Mouse (Mus musculus): ENCODE data around the gene Dcp1b. TPM values are rescaled to one million over a fixed set of nuclear protein-coding genes. Genes with fewer than 3 reads are reported as not detected.

Dcp1b gene
- polyA plus RNA-seq, 1 experiment from 2014 or later: 4.5 TPM

GRCm38 (mm10) chr6:119176103-119176502, 1.1 kb downstream of the Dcp1b start:
- TF ChIP-seq CTCF (IDR thresholded peaks at IDR 0.05; ENCODE audit: low read depth) (no peak), EP300 (IDR thresholded peaks at IDR 0.05; ENCODE audit: low read depth) (no peak)
- 66% methylated on average over 7 of the region's 7 CpGs for WGBS (ENCODE audit: insufficient replicate concordance)
- H3K36me3 ChIP-seq (replicated peaks; ENCODE audit: insufficient read depth, low read length): no peaks in the 10 kb centered on the region
- peaks cover 4% of the 10 kb centered on the region for H3K4me1 ChIP-seq (ENCODE audit: insufficient read depth)
- no peak for DNase-seq
- H3K9me3 ChIP-seq (ENCODE audit: low read length): no peaks in the 10 kb centered on the region
- peak overlapping the region; percentile 73; the same call in 1 of the 2 replicates for H3K9ac ChIP-seq (replicated peaks)
- ATAC-seq: no peak
- H3K4me3 ChIP-seq (ENCODE audit: low read depth, low read length): peak overlapping the region; percentile 76
- no peak overlapping the region for H3K27ac ChIP-seq (ENCODE audit: low read depth)
- peak overlapping the region; percentile 78 for H3K4me2 ChIP-seq (ENCODE audit: low read depth, low read length)
- H3K27me3 ChIP-seq (ENCODE audit: insufficient read depth, low read length): no peaks in the 10 kb centered on the region

GRCm38 (mm10) chr6:119177101-119177500, 2.0 kb downstream of the Dcp1b start:
- H3K4me2 ChIP-seq (ENCODE audit: low read depth, low read length): no peak overlapping the region
- no peaks in the 10 kb centered on the region for H3K9me3 ChIP-seq (ENCODE audit: low read length)
- TF ChIP-seq CTCF (IDR thresholded peaks at IDR 0.05; ENCODE audit: low read depth): no peak
- TF ChIP-seq EP300 (IDR thresholded peaks at IDR 0.05; ENCODE audit: low read depth): no peak
- 56% methylated on average over 8 of the region's 8 CpGs for WGBS (ENCODE audit: insufficient replicate concordance)
- no peaks in the 10 kb centered on the region for H3K27me3 ChIP-seq (ENCODE audit: insufficient read depth, low read length)
- ATAC-seq (no peak), DNase-seq (no peak)
- no peak overlapping the region for H3K27ac ChIP-seq (ENCODE audit: low read depth)
- 0 out of 2 replicates have a peak overlapping the region, but pooled peaks have one; percentile 2 for H3K9ac ChIP-seq (replicated peaks)
- no peaks in the 10 kb centered on the region for H3K36me3 ChIP-seq (replicated peaks; ENCODE audit: insufficient read depth, low read length)
- H3K4me3 ChIP-seq (ENCODE audit: low read depth, low read length): no peak overlapping the region
- peaks cover 4% of the 10 kb centered on the region for H3K4me1 ChIP-seq (ENCODE audit: insufficient read depth)

GRCm38 (mm10) chr6:119180188-119180587, 5.1 kb downstream of the Dcp1b start:
- H3K27me3 ChIP-seq (ENCODE audit: insufficient read depth, low read length): no peaks in the 10 kb centered on the region
- H3K4me2 ChIP-seq (ENCODE audit: low read depth, low read length): no peak overlapping the region
- no peak overlapping the region for H3K4me3 ChIP-seq (ENCODE audit: low read depth, low read length)
- TF ChIP-seq EP300 (IDR thresholded peaks at IDR 0.05; ENCODE audit: low read depth) (no peak), CTCF (IDR thresholded peaks at IDR 0.05; ENCODE audit: low read depth) (no peak)
- no peak overlapping the region for H3K27ac ChIP-seq (ENCODE audit: low read depth)
- peaks cover 4% of the 10 kb centered on the region for H3K4me1 ChIP-seq (ENCODE audit: insufficient read depth)
- H3K9ac ChIP-seq (replicated peaks): no peak overlapping the region
- 71% methylated on average over 2 of the region's 2 CpGs for WGBS (ENCODE audit: insufficient replicate concordance)
- H3K36me3 ChIP-seq (replicated peaks; ENCODE audit: insufficient read depth, low read length): peaks cover 5% of the 10 kb centered on the region; the same call in 1 of the 2 replicates
- no peaks in the 10 kb centered on the region for H3K9me3 ChIP-seq (ENCODE audit: low read length)
- DNase-seq (no peak), ATAC-seq (no peak)

- Histone ChIP-seq H3K4me3 (ENCODE audit: low read depth, low read length) (no peak overlapping the region), H3K4me2 (ENCODE audit: low read depth, low read length) (no peak overlapping the region), H3K4me1 (ENCODE audit: insufficient read depth) (no peaks in the 10 kb centered on the region), H3K9me3 (ENCODE audit: low read length) (no peaks in the 10 kb centered on the region), H3K36me3 (replicated peaks; ENCODE audit: insufficient read depth, low read length) (peaks cover 5% of the 10 kb centered on the region; the same call in 1 of the 2 replicates), H3K9ac (replicated peaks) (no peak overlapping the region), H3K27ac (ENCODE audit: low read depth) (no peak overlapping the region), H3K27me3 (ENCODE audit: insufficient read depth, low read length) (no peaks in the 10 kb centered on the region)
- DNase-seq: no peak
- 85% methylated on average over 9 of the region's 9 CpGs for WGBS (ENCODE audit: insufficient replicate concordance)
- no peak for ATAC-seq
- TF ChIP-seq CTCF (IDR thresholded peaks at IDR 0.05; ENCODE audit: low read depth): no peak
- TF ChIP-seq EP300 (IDR thresholded peaks at IDR 0.05; ENCODE audit: low read depth): no peak
These were observed 7.2 kb downstream of the Dcp1b start for GRCm38 (mm10) chr6:119182211-119182610.

GRCm38 (mm10) chr6:119183781-119184180, 8.7 kb downstream of the Dcp1b start:
- 68% methylated on average over 3 of the region's 3 CpGs for WGBS (ENCODE audit: insufficient replicate concordance)
- no peaks in the 10 kb centered on the region for H3K9me3 ChIP-seq (ENCODE audit: low read length)
- ATAC-seq: no peak
- H3K27ac ChIP-seq (ENCODE audit: low read depth): no peak overlapping the region
- peaks cover 7% of the 10 kb centered on the region for H3K36me3 ChIP-seq (replicated peaks; ENCODE audit: insufficient read depth, low read length)
- H3K9ac ChIP-seq (replicated peaks): no peak overlapping the region
- H3K4me3 ChIP-seq (ENCODE audit: low read depth, low read length): no peak overlapping the region
- H3K4me1 ChIP-seq (ENCODE audit: insufficient read depth): no peaks in the 10 kb centered on the region
- TF ChIP-seq EP300 (IDR thresholded peaks at IDR 0.05; ENCODE audit: low read depth) (no peak), CTCF (IDR thresholded peaks at IDR 0.05; ENCODE audit: low read depth) (no peak)
- H3K27me3 ChIP-seq (ENCODE audit: insufficient read depth, low read length): no peaks in the 10 kb centered on the region
- no peak overlapping the region for H3K4me2 ChIP-seq (ENCODE audit: low read depth, low read length)
- no peak for DNase-seq

- ATAC-seq: no peak
- Histone ChIP-seq H3K4me1 (ENCODE audit: insufficient read depth) (no peaks in the 10 kb centered on the region), H3K36me3 (replicated peaks; ENCODE audit: insufficient read depth, low read length) (peaks cover 11% of the 10 kb centered on the region), H3K27ac (ENCODE audit: low read depth) (no peak overlapping the region), H3K27me3 (ENCODE audit: insufficient read depth, low read length) (no peaks in the 10 kb centered on the region), H3K9ac (replicated peaks) (no peak overlapping the region), H3K4me3 (ENCODE audit: low read depth, low read length) (no peak overlapping the region), H3K4me2 (ENCODE audit: low read depth, low read length) (no peak overlapping the region), H3K9me3 (ENCODE audit: low read length) (no peaks in the 10 kb centered on the region)
- TF ChIP-seq EP300 (IDR thresholded peaks at IDR 0.05; ENCODE audit: low read depth) (no peak), CTCF (IDR thresholded peaks at IDR 0.05; ENCODE audit: low read depth) (peak; percentile 44)
- DNase-seq: no peak
- 62% methylated on average over 8 of the region's 8 CpGs for WGBS (ENCODE audit: insufficient replicate concordance)
These were observed 11.6 kb downstream of the Dcp1b start for GRCm38 (mm10) chr6:119186658-119187057.

- Histone ChIP-seq H3K36me3 (replicated peaks; ENCODE audit: insufficient read depth, low read length) (peaks cover 13% of the 10 kb centered on the region), H3K4me3 (ENCODE audit: low read depth, low read length) (no peak overlapping the region), H3K27me3 (ENCODE audit: insufficient read depth, low read length) (no peaks in the 10 kb centered on the region), H3K4me2 (ENCODE audit: low read depth, low read length) (no peak overlapping the region), H3K4me1 (ENCODE audit: insufficient read depth) (no peaks in the 10 kb centered on the region), H3K27ac (ENCODE audit: low read depth) (no peak overlapping the region), H3K9ac (replicated peaks) (no peak overlapping the region), H3K9me3 (ENCODE audit: low read length) (no peaks in the 10 kb centered on the region)
- DNase-seq (no peak), ATAC-seq (no peak)
- 82% methylated on average over 6 of the region's 6 CpGs for WGBS (ENCODE audit: insufficient replicate concordance)
- no peak for TF ChIP-seq CTCF (IDR thresholded peaks at IDR 0.05; ENCODE audit: low read depth)
- no peak for TF ChIP-seq EP300 (IDR thresholded peaks at IDR 0.05; ENCODE audit: low read depth)
These were observed 12.6 kb downstream of the Dcp1b start for GRCm38 (mm10) chr6:119187631-119188030.
